Mouse (Mus musculus) c-Kit-positive CD71-negative TER-119-negative erythroid progenitor cells, embryonic 14.5 days (primary cell): ENCODE measurements around the gene Dnajc5g.

Experiments
- DNase-seq: peaks from one replicate; pipeline ENCODE4 v3.0.0-alpha.2; 2013; ENCODE audit warnings: low read depth

Dnajc5g gene

DNA sequence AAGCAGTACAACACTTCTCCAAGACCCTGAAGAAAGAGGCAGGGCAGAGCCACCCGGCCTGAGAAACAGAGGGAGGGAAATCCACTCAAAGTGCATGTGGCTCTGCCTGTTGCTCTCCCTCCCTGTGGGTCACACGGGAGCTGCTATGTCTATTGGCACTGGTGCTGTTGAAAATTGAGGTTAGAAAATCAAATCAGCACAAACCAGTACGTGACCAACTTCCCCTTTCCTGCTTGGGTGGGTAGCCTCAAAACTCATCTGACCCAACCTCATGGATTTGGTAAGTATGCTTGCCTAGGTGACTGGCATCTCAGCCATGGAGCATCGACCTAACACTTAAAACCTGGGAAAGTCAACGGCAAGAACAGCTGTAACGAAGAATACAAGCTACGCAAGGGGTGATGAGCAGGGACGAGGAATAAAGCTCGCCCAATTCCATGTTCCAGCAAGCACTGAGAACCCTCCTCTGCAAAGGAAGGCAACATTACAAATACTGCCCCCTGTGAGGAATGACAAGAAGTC lies at the start of gene Dnajc5g:
TSS of gene Dnajc5g (plus strand) at position 472 of the 522 bp plus-strand sequence.
- no peak for DNase-seq

DNA sequence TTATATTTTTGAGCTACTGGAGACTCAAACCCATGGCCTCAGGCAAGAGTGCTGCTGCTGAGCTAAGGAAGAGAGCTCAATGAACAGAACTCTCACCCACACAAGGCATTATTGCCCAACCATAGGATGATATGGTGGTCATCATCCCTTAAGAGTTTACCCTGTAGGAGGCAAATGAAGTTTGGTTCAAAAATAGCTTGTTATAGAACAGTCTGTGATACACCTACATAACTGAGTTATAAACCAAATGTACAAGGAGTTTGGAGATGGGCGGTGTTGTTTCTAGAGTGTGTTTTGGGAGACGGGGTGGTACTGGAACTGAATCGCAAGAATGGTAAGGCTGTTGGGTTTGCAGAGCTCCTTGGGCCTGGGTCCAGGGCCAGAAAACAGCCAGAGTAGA lies 36.3 kb upstream of the Dnajc5g start:
- no peak for DNase-seq

DNA sequence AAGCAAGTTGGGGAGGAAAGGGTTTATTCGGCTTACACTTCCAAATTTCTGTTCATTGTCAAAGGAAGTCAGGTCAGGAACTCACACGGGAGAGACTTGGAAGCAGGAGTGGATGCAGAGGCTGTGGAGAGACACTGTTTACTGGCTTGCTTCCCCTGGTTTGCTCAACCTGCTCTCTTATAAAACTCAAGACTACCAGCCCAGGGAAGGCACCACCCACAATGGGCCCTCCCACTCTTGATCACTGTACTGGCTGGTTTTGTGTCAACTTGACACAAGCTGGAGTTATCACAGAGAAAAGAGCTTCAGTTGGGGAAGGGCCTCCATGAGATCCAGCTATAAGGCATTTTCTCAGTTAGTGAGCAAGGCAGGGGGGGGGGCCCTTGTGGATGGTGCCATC lies 35.0 kb upstream of the Dnajc5g start:
- no peak for DNase-seq

DNA sequence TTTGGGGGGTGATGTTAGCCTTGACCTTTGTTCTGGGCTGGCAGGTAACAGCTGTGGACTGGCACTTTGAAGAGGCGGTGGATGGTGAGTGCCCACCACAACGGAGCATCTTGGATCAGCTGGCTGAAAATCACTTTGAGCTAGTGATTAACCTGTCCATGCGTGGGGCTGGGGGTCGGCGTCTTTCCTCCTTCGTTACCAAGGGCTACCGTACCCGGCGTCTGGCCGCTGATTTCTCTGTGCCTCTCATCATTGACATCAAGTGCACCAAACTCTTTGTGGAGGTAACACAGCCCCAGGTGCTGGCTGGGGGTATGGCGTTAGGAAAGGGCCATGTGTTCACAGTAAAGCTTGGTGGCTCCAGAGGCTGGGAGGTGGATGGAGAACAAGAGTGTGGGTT lies 34.3 kb upstream of the Dnajc5g start:
- DNase-seq = no peak

DNA sequence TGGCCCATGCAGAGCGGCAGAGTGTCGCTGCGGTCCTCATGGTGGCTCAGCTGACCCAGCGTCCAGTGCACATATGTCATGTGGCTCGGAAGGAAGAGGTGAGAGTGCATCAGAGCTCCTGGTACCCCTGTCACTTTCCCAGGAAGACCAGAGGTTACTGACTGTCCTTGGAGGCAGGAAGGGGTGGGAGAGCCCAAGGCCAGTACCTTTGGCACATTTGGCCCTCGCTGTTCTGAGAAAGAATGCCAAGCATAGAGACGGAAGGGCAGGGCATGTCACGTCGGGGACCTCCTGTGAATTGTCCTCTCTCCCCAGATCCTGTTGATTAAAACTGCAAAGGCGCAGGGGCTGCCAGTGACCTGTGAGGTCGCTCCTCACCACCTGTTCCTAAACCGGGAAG lies 32.9 kb upstream of the Dnajc5g start:
- no peak for DNase-seq

DNA sequence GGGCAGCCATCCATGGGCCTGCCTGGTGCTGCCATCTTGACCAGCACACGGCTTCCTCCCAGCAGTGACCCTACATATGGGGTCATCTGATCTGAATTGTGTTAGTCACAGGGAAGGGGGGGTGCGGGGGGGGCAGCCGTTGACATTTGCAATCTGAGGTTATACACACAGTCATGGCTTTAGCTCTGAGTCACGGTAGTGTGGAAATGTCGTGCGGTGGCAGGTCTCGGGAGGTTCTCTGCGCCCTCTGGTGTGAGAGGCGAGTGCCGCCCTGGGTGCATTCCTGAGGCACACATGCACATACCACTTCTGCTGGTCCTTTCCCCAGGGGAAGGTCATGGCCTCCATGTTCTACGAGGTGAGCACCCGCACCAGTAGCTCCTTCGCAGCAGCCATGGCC lies 29.7 kb upstream of the Dnajc5g start:
- DNase-seq = no peak

DNA sequence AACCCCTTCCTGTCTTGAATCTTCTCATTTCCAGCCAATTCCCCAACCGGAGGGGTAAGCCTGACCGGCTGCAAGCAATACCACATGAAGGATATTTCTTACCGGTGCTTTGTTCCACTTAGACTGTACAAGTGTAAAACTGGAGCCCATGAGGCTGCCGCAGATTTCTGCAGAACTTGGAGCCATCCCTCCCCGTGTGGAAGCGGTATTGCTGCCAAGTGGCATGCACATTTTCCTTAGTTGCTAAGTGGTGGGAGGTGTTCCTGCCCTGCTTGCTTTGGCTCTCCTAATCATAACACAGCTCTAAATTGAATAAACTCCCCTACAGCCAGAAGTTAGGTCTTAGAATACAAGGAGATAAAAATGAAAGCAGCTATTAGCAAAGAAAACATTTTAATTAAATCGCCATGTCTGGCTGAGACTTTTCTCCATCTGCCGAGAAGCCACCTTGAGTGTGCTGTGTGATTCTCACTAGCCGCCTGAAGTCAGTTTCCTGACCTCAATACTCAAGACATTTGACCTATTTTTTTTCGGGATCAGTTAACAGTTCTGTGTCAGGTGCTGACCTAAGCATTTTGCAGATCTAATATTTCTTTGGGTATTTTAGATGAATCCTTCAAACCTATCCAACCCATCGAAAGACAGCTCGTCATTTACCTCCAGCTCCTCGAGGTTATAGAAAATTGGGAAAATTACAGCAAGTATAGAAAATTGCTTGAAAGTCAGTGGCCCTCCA lies 25.9 kb upstream of the Dnajc5g start:
- DNase-seq = no peak

DNA sequence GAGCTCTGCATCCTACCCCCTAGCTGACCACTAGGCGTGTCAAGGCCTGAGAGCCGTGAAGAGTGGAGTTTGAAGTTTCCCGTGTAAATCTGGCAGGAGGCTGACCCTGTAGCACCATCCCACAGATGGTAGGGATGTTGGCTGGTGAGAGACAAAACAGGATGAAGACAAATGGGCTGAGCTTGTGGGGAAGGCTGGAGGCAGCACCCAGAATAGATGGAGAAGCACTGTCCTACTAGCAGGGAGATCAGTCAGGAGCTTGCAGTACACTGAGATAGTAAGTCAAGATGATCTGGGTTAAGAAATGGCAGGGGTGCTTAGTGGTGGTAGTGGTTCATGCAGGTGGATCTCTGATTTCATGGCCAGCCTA lies 25.3 kb upstream of the Dnajc5g start:
- DNase-seq = no peak

DNA sequence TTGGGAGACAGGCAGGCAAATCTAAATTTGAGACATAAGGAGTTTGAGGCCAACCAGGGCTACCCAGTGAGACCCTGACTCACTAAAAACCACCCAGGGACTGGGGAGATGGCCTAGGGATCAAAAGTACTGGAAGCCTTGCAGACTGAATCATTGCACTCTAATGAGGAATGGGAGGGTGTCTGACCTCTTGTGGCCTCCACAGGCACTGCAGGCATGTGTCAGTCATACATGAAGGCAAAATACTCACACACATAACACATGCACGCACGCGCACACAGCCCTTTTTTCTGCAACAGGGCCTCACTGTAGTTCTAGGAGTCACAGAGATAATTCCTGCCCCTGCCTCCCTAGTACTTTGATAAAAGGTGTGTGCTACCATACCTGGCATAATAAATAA lies 24.7 kb upstream of the Dnajc5g start:
- peak; percentile 60 for DNase-seq

DNA sequence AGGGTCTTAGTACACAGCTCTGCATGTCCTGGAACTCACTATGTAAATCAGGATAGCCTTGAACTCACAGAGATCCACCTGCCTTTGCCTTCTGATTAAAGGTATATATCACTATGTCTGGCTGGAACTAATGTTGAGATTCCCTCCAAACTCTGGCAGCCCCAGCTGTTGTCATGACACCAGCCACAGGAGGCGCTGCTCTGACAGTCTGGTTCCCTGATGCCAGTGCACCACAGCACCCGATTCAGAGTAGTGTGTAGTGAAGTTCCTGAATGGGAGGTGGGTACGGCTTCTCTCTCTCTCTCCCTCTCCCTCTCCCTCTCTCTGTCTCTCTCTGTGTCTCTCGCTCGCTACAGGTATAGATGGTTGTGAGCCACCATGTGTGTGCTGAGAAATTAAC lies 23.7 kb upstream of the Dnajc5g start:
- peak; percentile 68 for DNase-seq

DNA sequence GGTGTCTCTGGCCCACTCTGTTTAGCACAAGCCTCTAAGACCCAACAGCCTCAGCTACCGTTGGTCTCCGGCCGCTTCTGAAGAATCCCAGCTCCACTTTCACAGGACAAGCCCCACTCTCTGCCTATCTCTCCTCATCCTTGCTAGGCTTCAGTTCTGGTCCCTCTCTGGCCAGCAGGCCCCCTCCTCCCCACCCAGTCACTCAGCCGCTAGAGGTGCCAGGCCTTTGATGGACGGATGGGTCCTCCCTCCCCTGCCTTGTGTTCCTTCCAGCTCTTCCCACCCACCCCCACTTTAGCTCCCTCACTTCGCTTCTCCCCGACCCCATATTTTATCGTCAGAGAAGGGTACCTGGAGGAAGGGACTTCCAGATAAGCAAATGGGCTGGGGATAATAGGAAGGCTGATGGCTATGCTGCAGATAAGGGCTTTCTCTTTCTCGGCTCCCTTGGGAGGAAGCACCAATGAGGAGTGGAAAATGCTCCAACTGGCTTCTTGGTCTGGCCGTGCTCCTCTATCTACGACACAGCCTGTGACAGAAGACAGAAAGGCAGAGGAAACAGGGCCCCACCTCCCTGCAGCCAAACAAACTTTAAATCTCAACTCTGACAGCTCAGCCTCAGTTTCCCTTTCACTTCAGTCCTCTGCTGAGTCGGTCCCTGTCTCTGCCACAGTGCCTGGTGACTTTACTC lies 23.0 kb upstream of the Dnajc5g start:
- no peak for DNase-seq

DNA sequence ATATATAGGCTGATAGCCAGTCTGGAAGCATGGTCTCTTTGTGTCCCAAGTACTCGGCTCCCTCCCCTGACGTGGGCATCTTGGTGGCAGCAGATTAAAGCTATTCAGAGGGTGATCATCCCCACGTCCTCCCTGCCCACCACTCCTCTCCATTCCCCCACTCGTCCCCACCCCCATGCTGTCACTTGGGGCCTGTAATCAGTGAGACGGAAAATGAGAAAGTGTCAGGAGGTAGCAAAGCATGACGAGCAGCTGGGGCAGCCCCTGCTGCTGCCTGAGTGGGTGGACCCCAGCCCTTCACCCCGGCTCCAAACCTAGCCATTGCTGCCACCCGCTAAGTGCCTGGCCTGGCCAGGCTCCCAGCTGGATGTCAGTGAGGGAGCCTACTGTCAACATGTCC lies 22.1 kb upstream of the Dnajc5g start:
- no peak for DNase-seq

DNA sequence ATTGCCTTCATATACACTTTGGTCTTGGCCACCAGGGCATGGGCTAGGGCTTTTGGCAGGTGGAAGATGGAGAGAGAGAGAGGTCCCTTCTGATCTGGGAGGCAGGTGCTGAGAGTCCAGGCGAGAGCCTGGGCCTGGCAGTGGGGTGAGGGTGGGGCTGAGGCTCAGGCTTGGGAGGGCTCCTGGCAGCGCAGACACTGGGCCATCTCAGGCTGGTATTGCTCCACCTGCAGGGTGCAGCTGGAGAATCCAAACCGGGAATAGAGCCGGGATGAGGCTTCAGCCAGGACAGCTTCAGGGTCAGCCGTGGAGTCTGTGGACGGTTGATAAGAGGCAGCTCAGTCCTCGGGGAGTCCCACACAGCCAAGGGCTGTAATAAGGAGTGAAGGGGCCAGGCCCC lies 19.5 kb upstream of the Dnajc5g start:
- DNase-seq = no peak

DNA sequence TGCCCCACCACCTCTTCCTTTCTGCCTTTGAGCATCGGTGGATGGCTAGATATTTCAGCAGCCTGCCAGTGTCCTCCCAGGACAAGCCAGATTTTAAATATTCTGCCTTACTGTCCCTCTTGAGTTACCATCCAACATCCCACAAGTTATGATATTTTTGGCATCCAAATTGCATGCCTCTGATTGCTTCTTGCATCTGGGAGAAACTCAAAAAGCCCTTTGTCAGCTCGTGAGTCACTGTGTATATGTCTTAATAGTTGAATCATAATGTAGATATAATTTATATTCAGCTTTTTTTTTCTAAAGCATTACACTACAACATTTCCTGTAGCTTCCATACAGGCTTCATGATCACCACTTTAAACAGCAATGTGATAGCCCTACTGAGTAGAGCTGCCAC lies 19.0 kb upstream of the Dnajc5g start:
- no peak for DNase-seq

DNA sequence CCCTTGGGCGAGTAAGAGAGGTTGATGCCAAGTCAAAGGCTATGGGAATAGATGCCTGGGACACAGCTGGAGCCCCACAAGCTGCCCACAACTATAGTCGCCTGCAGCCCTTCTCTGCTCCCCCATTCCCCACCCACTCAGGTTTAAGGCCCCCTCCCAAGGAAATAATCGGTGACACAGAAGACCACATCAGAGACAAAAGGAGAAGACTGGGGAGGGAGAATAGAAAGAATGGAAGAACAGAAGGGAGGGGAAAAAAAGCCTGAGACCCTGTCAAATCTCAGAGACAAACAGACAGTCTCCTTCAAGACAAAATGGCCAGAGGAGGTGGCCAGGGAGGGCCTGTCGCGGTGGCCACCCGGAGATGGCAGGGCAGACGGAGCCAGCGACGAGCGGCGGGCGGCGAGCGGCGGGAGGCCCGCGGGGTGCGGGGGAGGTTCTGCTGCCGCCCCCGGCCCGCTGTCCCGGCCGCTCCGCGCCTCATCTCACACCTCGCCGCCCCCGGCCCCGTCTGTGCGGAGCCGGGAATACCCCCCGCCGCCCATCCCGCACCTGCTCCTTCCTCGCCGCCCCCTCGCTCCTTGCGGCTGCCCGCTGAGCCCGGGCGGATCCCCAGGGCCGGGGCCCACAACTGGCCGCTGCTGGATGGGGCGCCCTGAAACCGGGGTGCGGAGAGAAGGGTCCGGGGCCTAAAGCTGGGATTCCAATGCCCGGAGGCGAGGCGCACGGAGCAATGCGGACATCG lies 13.7 kb upstream of the Dnajc5g start:
- no peak for DNase-seq

DNA sequence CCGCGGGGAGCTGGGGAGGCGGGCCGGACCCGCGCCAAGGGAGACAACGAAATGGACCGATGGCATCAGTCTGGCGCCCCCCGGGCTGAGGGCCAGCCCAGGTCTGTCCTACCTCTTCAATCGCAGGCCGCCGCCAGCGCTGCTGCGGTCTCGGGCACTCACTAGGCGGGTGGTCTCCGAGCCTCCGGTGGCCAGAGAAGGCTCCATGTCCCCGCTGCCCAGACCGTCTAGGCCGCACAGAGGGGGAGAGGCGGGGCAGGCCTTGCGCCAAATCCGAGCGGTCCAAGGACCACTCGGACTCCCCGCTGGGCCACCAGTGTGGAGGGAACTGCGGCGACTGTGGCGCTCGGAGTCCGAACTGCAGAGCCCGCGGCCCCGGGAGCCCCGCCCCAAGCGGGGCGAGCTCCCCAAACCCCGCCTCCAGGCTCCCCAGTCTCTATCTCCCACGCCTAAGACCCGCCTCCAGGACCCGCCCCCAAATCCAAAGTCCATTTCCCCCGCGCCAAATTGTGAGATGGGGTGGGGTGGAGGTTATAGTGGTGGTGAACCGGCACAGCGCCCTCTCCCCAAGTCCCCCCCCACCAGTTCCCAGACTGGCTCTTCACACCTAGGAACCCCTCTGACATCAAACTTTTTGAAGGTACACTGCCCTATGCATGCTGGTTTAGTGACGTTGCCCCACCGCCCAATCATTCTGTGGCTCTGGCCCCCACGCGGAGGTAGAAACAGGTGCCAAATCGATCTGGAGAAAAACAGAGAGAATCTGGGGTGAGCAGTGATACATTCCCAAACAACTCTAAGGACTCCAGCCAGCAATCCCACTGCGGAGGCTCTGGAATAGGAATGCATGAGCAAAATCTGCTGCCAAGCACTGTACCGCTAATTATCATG lies 12.7 kb upstream of the Dnajc5g start:
- DNase-seq = no peak

DNA sequence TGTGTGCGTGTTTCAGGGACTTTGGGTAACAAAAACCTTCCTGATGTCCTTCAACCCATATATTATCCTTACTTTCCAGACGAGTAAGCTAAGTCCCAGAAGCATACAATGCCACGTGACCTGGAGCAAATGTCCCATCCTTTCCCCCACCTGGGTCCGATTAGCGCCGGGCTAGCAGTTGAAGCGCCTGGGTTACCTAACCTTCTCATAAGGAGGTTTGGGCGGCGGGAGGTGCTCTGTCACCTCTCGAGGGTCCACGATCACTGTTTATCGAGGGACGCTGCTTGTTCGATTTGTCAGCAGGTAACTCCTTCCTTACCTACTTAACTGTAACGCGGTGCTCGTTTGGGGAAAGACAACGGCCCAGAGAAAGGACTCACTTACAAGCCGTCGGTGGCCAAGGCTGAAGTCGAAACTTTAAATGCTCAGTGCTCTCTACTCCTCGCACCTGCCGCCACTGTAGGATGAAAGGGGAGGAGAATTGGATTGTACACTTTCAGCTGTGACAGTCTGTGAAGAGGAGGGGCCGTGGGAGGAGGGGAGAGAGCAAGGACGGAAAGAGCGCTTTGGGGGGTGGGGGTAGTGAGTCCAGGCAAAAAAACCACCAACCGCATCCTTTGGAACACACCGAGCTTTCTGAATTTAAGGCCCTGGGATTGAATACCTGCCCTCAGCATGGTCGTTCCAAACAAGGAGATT lies 11.8 kb upstream of the Dnajc5g start:
- DNase-seq = no peak

DNA sequence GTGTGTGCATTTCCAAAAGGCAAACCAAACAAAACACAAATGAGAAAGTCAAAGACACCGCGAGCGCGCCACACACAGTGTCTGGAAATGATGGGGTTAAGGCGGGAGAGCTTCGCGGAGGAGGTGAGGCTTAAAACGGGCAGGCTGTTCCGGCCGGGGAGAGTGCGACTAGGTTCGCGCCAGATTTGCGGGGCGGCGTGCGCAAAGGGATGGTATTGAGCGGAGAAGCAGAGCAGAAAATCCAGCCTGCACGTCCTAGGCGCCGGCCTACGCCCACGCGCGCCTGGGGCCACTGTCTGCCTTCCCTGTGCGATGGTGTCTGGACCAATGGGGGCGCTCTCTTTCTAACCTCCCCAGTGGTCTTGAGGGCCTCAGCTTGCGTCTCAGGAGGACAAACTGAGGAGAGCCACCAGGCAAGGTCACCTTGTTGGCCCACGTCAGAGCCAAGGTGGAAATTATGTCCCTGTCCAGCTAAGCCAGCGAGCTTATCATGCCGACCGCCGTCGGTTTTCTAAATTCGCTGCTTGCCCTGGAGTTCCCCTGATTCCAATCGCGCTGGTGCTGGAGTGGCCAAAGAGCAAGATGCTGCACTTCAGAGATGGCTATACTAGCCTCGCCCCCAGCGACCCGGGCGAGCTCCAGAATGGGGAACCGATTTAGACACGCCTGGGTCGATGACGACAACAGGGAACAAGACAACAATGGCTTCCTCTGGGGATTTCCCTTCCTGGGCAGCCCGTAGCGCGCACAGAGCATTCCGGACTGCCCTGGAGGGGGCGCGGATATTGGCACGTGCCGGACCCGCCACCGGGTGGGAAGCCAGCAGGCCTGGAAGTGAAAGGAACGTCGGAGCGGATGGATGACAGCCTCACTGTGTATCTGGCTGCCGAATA lies 11.0 kb upstream of the Dnajc5g start:
- peak; percentile 68 for DNase-seq

DNA sequence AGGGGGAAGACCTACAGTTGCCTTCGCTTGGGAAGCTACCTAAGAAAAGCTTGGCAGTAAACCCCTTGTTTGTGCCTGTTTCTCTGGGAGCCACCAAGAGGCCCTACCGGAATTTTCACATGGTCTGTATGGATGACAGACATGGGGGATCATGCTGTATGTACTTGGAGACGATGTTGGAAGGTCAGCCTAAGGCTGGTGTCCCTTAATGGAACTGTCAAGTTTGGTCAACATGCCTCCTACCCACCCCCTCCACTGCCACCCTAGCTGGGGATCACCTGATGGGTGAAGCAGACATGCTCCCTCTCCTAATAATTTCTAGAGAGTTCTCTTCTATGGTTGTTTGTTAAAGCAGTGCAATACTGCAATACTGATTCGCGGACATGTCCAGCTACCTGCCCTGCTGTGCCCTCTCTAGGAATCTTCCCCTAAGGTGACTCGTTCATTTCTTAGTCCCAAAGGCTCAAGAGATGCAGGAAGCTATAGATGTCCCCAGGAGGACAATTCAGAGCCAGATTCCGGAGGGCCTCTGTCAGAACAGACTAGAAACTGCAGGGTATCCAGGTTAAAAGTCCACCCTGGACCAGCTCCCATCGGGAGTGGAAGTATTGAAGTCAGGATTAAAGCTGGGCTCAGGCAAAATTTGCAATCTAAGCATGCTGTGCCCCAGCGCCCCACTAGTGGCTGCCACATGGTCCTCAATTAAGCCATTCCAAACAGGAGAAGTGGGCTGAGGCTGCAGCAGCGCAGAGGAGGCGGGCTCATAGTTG lies 10.2 kb upstream of the Dnajc5g start:
- no peak for DNase-seq
